Mouse (Mus musculus) myocyte (in vitro differentiated cells): ENCODE measurements at regions not wholly inside any gene's neighbourhood (a gene's known extent, or its start where the extent isn't known, plus 50 kb on each side); places are given as distances from the start of the nearest gene placed in this dataset.

Experiments used
- CEBPB ChIP-seq: IDR thresholded peaks from 2 replicates; pipeline ENCODE4 v1.6.1; 2011; ENCODE audit warnings: mild to moderate bottlenecking, moderate library complexity; ENCODE audit not compliant: poor library complexity, insufficient read depth, severe bottlenecking
- POLR2AphosphoS2 ChIP-seq: IDR thresholded peaks from one replicate; pipeline ENCODE4 v1.6.1; 2011; ENCODE audit warnings: low read depth, control low read depth; ENCODE audit not compliant: insufficient read length
- TCF12 ChIP-seq: IDR thresholded peaks from one replicate; pipeline ENCODE4 v1.6.1; 2011; ENCODE audit warnings: mild to moderate bottlenecking, control low read depth; ENCODE audit not compliant: poor library complexity, insufficient read depth, severe bottlenecking

GRCm38 (mm10) chr3:42589516-42589915 is 847.1 kb downstream of the D3Ertd751e start:
- TF ChIP-seq POLR2AphosphoS2 (no peak), TCF12 (no peak), CEBPB (0 out of 2 replicates have a peak, but pooled peaks have one; percentile 33)
